Mouse (Mus musculus) cerebellum, adult 2 months (tissue): ENCODE results near the gene March11. TPM values are rescaled to one million over a fixed set of nuclear protein-coding genes. Genes with fewer than 3 reads are reported as not detected.
A peak's percentile ranks its signal among the peaks of the same experiment; 100 is the strongest.

Source experiments
- DNase-seq, 2 experiments: peaks; one replicate each; pipeline ENCODE4 v3.0.0; 2021
- H3K27ac ChIP-seq: fragments of 200-500 bp; 2 replicates; pipeline ENCODE4 v1.5.1; 2012; ENCODE audit warnings: low read length, control low read depth, inconsistent platforms; ENCODE audit not compliant: insufficient read depth
- H3K27me3 ChIP-seq: fragments of 200-500 bp; 2 replicates; pipeline ENCODE4 v1.6.1; 2012; ENCODE audit warnings: inconsistent platforms, mild to moderate bottlenecking, low read length, moderate library complexity; ENCODE audit not compliant: control insufficient read depth, insufficient read depth
- H3K4me1 ChIP-seq: fragments of 200-500 bp; 2 replicates; pipeline ENCODE4 v1.6.1; 2011; ENCODE audit warnings: low read length; ENCODE audit not compliant: control insufficient read depth, insufficient read depth
- H3K4me3 ChIP-seq: fragments of 200-500 bp; replicated peaks from 2 replicates; pipeline ENCODE3; 2011; ENCODE audit warnings: mild to moderate bottlenecking, low read depth, low read length, control low read depth; ENCODE audit not compliant: insufficient read depth
- CTCF ChIP-seq: fragments of 200-500 bp; IDR thresholded peaks from 2 replicates; pipeline ENCODE4 v1.5.1; 2011; ENCODE audit warnings: low read depth, mild to moderate bottlenecking, control low read depth, low read length, moderate library complexity, borderline replicate concordance; ENCODE audit not compliant: insufficient read depth
- POLR2A ChIP-seq: fragments of 200-500 bp; IDR thresholded peaks from 2 replicates; pipeline ENCODE4 v1.6.1; 2011; ENCODE audit warnings: low read length, control low read depth, borderline replicate concordance; ENCODE audit not compliant: insufficient read depth
- WGBS: fragments of 180-500 bp; shearing (Covaris S2); methylation state at CpG from one replicate; pipeline ENCODE4 v1.1.7; 2018; 5-methylcytosine and 5-hydroxymethylcytosine counted together
- polyA plus RNA-seq: library from polyadenylated mRNA; depleted of rRNA; stranded (reverse); fragments of >200 nt; gene quantifications from 2 replicates; pipeline ENCODE4 v1.2.3, GENCODE M21; 2012

The March11 gene
- polyA plus RNA-seq, 1 experiment: 17.2 TPM

DNA sequence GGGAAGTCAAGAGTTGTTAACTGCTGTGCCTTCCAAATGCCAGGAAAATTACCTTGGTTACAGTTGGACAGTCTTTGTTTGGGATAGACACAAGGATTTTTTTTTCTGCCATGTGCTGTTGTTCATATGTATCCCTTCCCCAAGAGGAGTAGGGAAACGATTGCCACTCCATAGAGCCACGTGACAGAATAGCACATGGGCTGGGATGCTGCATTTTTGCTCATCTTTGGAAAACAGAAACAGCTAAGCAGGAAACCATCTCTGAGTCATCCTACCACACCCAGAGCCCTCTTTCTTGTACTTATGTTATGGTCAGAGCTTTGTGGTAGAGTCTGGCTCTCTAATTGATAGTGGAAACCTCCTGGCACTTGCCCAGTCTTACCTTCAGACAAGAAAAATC lies 65.4 kb downstream of the March11 start:
- 8% methylated on average over 2 of the region's 2 CpGs for WGBS
- Histone ChIP-seq H3K4me1 (no peaks in the 10 kb centered on the region; the same call in 1 of the 2 replicates), H3K4me3 (no peak overlapping the region), H3K27me3 (no peaks in the 10 kb centered on the region), H3K27ac (no peak overlapping the region)
- no peak for DNase-seq
- TF ChIP-seq POLR2A (no peak), CTCF (no peak)

DNA sequence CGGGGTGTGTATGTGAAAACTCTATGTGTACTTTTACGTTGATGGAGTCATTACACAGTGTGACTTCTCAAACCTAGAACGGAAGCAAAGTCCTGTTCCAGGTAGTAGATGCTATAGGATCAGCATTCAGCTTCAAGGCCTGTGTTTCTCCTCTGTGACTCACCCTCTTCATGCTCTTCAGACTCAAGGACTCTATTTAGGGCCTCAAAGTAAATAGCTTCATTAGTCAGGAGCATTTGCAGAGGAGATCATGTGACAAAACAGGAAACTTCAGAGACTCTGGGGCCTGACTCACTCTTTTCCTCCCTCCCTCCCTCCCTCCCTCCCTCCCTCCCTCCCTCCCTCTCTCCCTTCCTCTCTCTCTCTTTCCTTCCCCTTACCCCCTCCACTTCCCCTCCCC lies 66.1 kb downstream of the March11 start:
- no peak for DNase-seq
- no peaks in the 10 kb centered on the region; the same call in 1 of the 2 replicates for H3K4me1 ChIP-seq
- no peak overlapping the region for H3K27ac ChIP-seq
- no peaks in the 10 kb centered on the region for H3K27me3 ChIP-seq
- no peak overlapping the region for H3K4me3 ChIP-seq
- TF ChIP-seq POLR2A (no peak), CTCF (no peak)
- 91% methylated on average over 3 of the region's 3 CpGs for WGBS

GRCm38 (mm10) chr15:26377355-26377754 lies 68.5 kb downstream of the March11 start:
- TF ChIP-seq CTCF: no peak
- TF ChIP-seq POLR2A: no peak
- DNase-seq: peak in 1 of 2 experiments; percentile 14
- H3K27ac ChIP-seq: no peak overlapping the region
- no peak overlapping the region for H3K4me3 ChIP-seq
- WGBS: 50% methylated on average over 2 of the region's 2 CpGs
- no peaks in the 10 kb centered on the region for H3K27me3 ChIP-seq
- no peaks in the 10 kb centered on the region; the same call in 1 of the 2 replicates for H3K4me1 ChIP-seq

DNA sequence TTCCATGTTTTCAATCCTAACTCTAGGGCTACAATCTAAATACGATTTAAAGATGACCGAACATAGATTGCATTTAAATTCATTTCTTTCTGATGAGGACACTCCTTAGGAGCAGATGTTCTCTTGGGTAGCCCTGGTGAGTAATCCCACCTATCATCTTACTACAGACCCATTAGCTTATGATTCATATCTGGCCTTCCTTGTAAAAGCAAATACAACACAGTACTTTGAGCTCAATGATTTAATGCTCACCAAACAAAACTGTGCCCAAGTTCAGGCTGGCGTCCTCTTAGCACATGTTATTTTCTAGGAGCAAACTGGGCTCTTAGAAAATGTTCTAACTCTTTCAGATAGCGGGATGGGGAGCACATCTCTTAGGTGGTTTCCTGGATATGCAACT lies 70.0 kb downstream of the March11 start:
- TF ChIP-seq CTCF (no peak), POLR2A (no peak)
- Histone ChIP-seq H3K4me3 (no peak overlapping the region), H3K4me1 (no peaks in the 10 kb centered on the region; the same call in 1 of the 2 replicates), H3K27ac (no peak overlapping the region), H3K27me3 (no peaks in the 10 kb centered on the region)
- 90% methylated on average over 4 of the region's 4 CpGs for WGBS
- no peak for DNase-seq

DNA sequence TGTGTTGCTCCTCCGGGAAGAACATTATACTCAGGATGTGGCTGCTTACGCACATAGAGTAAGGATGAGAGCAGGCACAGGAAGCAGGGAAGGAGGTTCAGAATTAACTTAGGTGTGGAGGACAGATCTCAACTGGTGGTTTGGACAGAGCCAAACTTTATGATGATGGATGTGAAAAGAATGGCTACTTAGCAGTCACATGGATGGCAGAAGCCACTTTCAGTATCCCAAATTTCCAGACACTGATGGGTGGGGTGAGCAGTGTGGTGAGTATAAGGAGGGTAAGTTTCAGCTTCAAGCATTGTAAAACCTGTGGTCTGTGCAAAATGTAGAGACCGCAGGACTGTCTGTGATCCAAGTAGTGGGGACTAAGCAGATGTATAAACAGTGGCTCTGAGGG lies 71.0 kb downstream of the March11 start:
- DNase-seq: no peak
- H3K27ac ChIP-seq: no peak overlapping the region
- no peaks in the 10 kb centered on the region for H3K4me1 ChIP-seq
- TF ChIP-seq CTCF: no peak
- no peak for TF ChIP-seq POLR2A
- 97% methylated on average over 3 of the region's 3 CpGs for WGBS
- H3K27me3 ChIP-seq: no peaks in the 10 kb centered on the region
- no peak overlapping the region for H3K4me3 ChIP-seq

DNA sequence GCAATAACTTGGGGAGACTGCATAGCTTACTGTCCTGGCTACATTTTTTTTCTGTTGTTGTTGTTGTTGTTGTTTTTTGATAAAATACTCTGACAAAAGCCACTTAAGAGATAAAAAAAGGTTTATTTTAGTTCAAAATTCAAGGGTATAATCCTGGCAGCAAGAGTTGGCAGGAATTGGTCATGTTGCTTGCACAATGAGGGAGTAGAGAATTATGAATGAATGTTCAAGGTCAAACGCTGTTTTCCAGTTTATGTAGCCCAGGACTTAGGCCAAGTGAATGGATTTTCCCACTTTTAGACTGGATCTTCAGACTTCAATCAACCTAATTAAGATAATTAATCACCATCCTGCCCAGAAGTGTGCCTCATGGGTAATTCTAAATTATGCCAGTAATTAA lies 72.0 kb downstream of the March11 start:
- no peak overlapping the region for H3K4me3 ChIP-seq
- no peak overlapping the region for H3K27ac ChIP-seq
- DNase-seq: no peak
- H3K4me1 ChIP-seq: no peaks in the 10 kb centered on the region
- WGBS: 53% methylated on average over 1 of the region's 1 CpGs
- no peaks in the 10 kb centered on the region for H3K27me3 ChIP-seq
- TF ChIP-seq CTCF (no peak), POLR2A (no peak)

DNA sequence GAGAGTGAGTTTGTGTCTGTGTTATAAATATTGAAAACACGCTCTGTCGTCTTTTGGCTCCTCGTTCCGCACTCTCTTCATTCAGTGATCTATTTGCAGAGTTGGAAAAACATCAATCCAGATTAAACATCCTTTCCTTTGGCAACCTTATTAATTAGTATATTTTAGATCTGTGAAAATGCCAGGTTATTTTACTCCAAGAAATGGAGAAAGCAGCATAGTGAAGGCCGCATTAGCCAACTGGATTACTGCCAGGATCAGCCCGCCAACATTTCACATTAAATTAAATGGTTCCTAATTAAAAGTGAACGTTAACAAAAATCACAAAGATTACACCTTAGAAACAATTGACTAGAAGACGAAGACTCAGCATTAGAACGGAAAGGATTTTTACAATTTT lies 81.2 kb downstream of the March11 start:
- TF ChIP-seq CTCF (no peak), POLR2A (no peak)

GRCm38 (mm10) chr15:26396556-26396955 lies 87.7 kb downstream of the March11 start:
- DNase-seq: no peak

More for the DNA sequence above, 81.2 kb downstream of the March11 start:
- H3K4me1 ChIP-seq: no peaks in the 10 kb centered on the region
- no peaks in the 10 kb centered on the region for H3K27me3 ChIP-seq
- DNase-seq: no peak
- no peak overlapping the region for H3K4me3 ChIP-seq
- 30% methylated on average over 9 of the region's 9 CpGs for WGBS
- H3K27ac ChIP-seq: no peak overlapping the region

More at GRCm38 (mm10) chr15:26396556-26396955, 87.7 kb downstream of the March11 start:
- WGBS: 86% methylated on average over 2 of the region's 2 CpGs
- H3K27me3 ChIP-seq: no peaks in the 10 kb centered on the region
- H3K27ac ChIP-seq: no peak overlapping the region
- no peaks in the 10 kb centered on the region for H3K4me1 ChIP-seq
- no peak for TF ChIP-seq POLR2A
- no peak for TF ChIP-seq CTCF
- H3K4me3 ChIP-seq: no peak overlapping the region
